In genomic region chr4:135203279-135203678, GRCm38 (mm10) we compare ENCODE assay signal across 8 mouse cellular contexts.
A peak's percentile ranks its signal among the peaks of the same experiment; 100 is the strongest.
DNase-seq lines count a peak whose midpoint lies in the region; ATAC-seq and TF ChIP-seq lines count a peak whose summit lies in the region.

No protein-coding gene starts in this region.

- no peak for ATAC-seq in forebrain, embryonic 12.5 days (ENCODE audit: low FRiP score)
- no peak for ATAC-seq in hindbrain, postnatal 0 days
- peak; percentile 49; the same call in 1 of the 2 replicates for ATAC-seq in lung, embryonic 15.5 days (ENCODE audit: borderline replicate concordance, extremely low read depth, low FRiP score, low TSS enrichment)
- ATAC-seq in neural tube, embryonic 14.5 days (ENCODE audit: low read depth): no peak

- no peaks in the 10 kb centered on the region for H3K9me3 ChIP-seq in forebrain, embryonic 12.5 days
- H3K9me3 ChIP-seq in hindbrain, postnatal 0 days (ENCODE audit: low read length): no peaks in the 10 kb centered on the region
- no peaks in the 10 kb centered on the region for H3K9me3 ChIP-seq in lung, embryonic 15.5 days
- no peaks in the 10 kb centered on the region for H3K9me3 ChIP-seq in neural tube, embryonic 14.5 days (ENCODE audit: control insufficient read depth, low read length)

- TF ChIP-seq CTCF in hindbrain, postnatal 0 days (IDR thresholded peaks at IDR 0.05; ENCODE audit: low read depth): no peak

- peaks cover 15% of the 10 kb centered on the region for H3K4me1 ChIP-seq in forebrain, embryonic 12.5 days
- no peaks in the 10 kb centered on the region for H3K4me1 ChIP-seq in hindbrain, postnatal 0 days (ENCODE audit: insufficient read depth, low read length)
- H3K4me1 ChIP-seq in lung, embryonic 15.5 days: peaks cover 22% of the 10 kb centered on the region
- H3K4me1 ChIP-seq in neural tube, embryonic 14.5 days (ENCODE audit: control insufficient read depth, insufficient read depth, low read length): 0 out of 2 replicates have a peak, but pooled peaks cover 8% of the 10 kb centered on the region

- H3K4me2 ChIP-seq in forebrain, embryonic 12.5 days: peak overlapping the region; percentile 35
- H3K4me2 ChIP-seq in hindbrain, postnatal 0 days (ENCODE audit: low read depth, low read length): peak overlapping the region; percentile 48
- H3K4me2 ChIP-seq in lung, embryonic 15.5 days: peak overlapping the region; percentile 65
- peak overlapping the region; percentile 38 for H3K4me2 ChIP-seq in neural tube, embryonic 14.5 days (ENCODE audit: low read depth, low read length)

- H3K9ac ChIP-seq in forebrain, embryonic 12.5 days: 0 out of 2 replicates have a peak overlapping the region, but pooled peaks have one; percentile 25
- no peak overlapping the region for H3K9ac ChIP-seq in hindbrain, postnatal 0 days (replicated peaks; ENCODE audit: low read length)
- H3K9ac ChIP-seq in lung, embryonic 15.5 days: no peak overlapping the region
- no peak overlapping the region for H3K9ac ChIP-seq in neural tube, embryonic 14.5 days (replicated peaks; ENCODE audit: low read depth, low read length)

- peak; percentile 57 for DNase-seq in adrenal gland, adult 2 months
- DNase-seq in adrenal gland, postnatal 4 days (ENCODE audit: low spot score in 2 of 2): no peak
- DNase-seq in hindbrain, postnatal 0 days (ENCODE audit: low spot score): peak; percentile 20
- DNase-seq in left cerebral cortex, adult 9 months (ENCODE audit: low spot score in 2 of 2): no peak
- DNase-seq in layer of hippocampus, adult 18-20 months (ENCODE audit: low spot score in 2 of 2): no peak

- peaks cover 39% of the 10 kb centered on the region for H3K27me3 ChIP-seq in forebrain, embryonic 12.5 days
- H3K27me3 ChIP-seq in hindbrain, postnatal 0 days (ENCODE audit: insufficient read depth, low read length): peaks cover 24% of the 10 kb centered on the region
- H3K27me3 ChIP-seq in lung, embryonic 15.5 days: peaks cover 33% of the 10 kb centered on the region
- H3K27me3 ChIP-seq in neural tube, embryonic 14.5 days (ENCODE audit: control insufficient read depth, insufficient read depth, low read length): peaks cover 10% of the 10 kb centered on the region

- WGBS in forebrain, embryonic 12.5 days: 17% methylated on average over 14 of the region's 14 CpGs
- 12% methylated on average over 14 of the region's 14 CpGs for WGBS in hindbrain, postnatal 0 days
- WGBS in lung, embryonic 15.5 days: 1% methylated on average over 13 of the region's 14 CpGs
- WGBS in neural tube, embryonic 14.5 days: 9% methylated on average over 14 of the region's 14 CpGs

- no peak overlapping the region for H3K27ac ChIP-seq in forebrain, embryonic 12.5 days
- H3K27ac ChIP-seq in hindbrain, postnatal 0 days: no peak overlapping the region
- H3K27ac ChIP-seq in lung, embryonic 15.5 days: no peak overlapping the region
- no peak overlapping the region for H3K27ac ChIP-seq in neural tube, embryonic 14.5 days (ENCODE audit: low read depth, low read length)

- H3K4me3 ChIP-seq in forebrain, embryonic 12.5 days (replicated peaks): peak overlapping the region; percentile 10; the same call in 1 of the 2 replicates
- H3K4me3 ChIP-seq in hindbrain, postnatal 0 days (ENCODE audit: low read length): peak overlapping the region; percentile 3; the same call in 1 of the 2 replicates
- peak overlapping the region; percentile 28 for H3K4me3 ChIP-seq in lung, embryonic 15.5 days
- H3K4me3 ChIP-seq in neural tube, embryonic 14.5 days (ENCODE audit: low read depth, low read length): 0 out of 2 replicates have a peak overlapping the region, but pooled peaks have one; percentile 2

- no peaks in the 10 kb centered on the region for H3K36me3 ChIP-seq in forebrain, embryonic 12.5 days (replicated peaks)
- H3K36me3 ChIP-seq in hindbrain, postnatal 0 days (ENCODE audit: insufficient read depth, low read length): no peaks in the 10 kb centered on the region
- H3K36me3 ChIP-seq in lung, embryonic 15.5 days: no peaks in the 10 kb centered on the region
- no peaks in the 10 kb centered on the region for H3K36me3 ChIP-seq in neural tube, embryonic 14.5 days (ENCODE audit: control insufficient read depth, insufficient read depth, low read length)

Comparison
In these comparisons a context has a peak if more than half of its experiments do, and no peak if none do; other contexts are left out.
1. DNase-seq: peak in adrenal gland, adult 2 months (single experiment) and hindbrain, postnatal 0 days (single experiment); none in adrenal gland, postnatal 4 days (0 of 2), left cerebral cortex, adult 9 months (0 of 2) and layer of hippocampus, adult 18-20 months (0 of 2).
2. Peak in every context shown above with its lines, with median percentiles within 50 percentile points of each other: H3K4me2 ChIP-seq and H3K4me3 ChIP-seq.